Comparison of ENCODE assay signal across 12 mouse cellular contexts in the genomic region with DNA sequence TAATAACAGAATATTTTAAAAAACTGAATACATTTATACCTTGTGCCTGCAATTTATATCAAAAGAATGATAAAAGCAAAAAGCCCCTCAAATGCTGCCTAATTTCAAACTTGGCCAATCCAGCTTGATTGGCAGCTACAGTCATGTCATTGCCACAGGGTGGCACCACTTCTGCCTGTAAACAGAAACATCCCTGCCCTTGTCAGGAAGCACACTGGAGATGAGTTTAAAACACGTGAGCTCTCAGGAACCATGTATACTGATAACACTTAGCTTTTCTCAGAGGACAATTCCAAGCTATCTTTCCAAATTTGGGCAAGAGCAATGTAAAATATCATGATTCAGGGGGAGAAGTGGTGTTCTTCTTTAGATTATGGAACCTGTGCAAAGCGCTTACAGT.
DNase-seq lines count a peak whose midpoint lies in the region; ATAC-seq and TF ChIP-seq lines count a peak whose summit lies in the region.
"Had no signal": no experiment of that assay in that cellular context is flagged by ENCODE, and none has a peak within 500 bp of the region (broad histone marks: within the 10 kb centered on the region; RNA-seq: fewer than 3 reads in every experiment).

No protein-coding gene starts in this region.

- TF ChIP-seq POLR2A in bone marrow macrophage, adult 2 months (IDR thresholded peaks at IDR 0.05; ENCODE audit: borderline replicate concordance, low read depth, low read length), result no peak

- 0 out of 2 replicates have a peak, but pooled peaks have one; percentile 13 for TF ChIP-seq CTCF in bone marrow macrophage, adult 2 months (IDR thresholded peaks at IDR 0.05; ENCODE audit: low read depth, low read length)

- WGBS in heart, embryonic 16.5 days, result 47% methylated on average over 2 of the region's 2 CpGs
- WGBS in heart, embryonic 10.5 days, result 46% methylated on average over 2 of the region's 2 CpGs
- WGBS in midbrain, embryonic 14.5 days, result 60% methylated on average over 2 of the region's 2 CpGs
- WGBS in midbrain, embryonic 13.5 days, result 72% methylated on average over 2 of the region's 2 CpGs

- H3K4me3 ChIP-seq in heart, embryonic 16.5 days (ENCODE audit: low read length), result no peak overlapping the region
- no peak overlapping the region for H3K4me3 ChIP-seq in heart, embryonic 10.5 days
- H3K4me3 ChIP-seq in midbrain, embryonic 14.5 days (replicated peaks; ENCODE audit: low read depth, low read length), result no peak overlapping the region
- H3K4me3 ChIP-seq in midbrain, embryonic 13.5 days (replicated peaks), result no peak overlapping the region
- no peak overlapping the region for H3K4me3 ChIP-seq in bone marrow macrophage, adult 2 months (ENCODE audit: insufficient read depth, low read length)
- H3K4me3 ChIP-seq: erythroblast, embryonic 14.5 days had no signal

- DNase-seq in heart, embryonic 10.5 days (ENCODE audit: low spot score), result no peak
- DNase-seq in midbrain, embryonic 14.5 days, result peak; percentile 66
- peak; percentile 56 for DNase-seq in retina, postnatal 1 day
- no peak for DNase-seq in natural killer cell, adult 2 months (ENCODE audit: low spot score in 2 of 2)
- no peak for DNase-seq in kidney, adult 18-20 months
- DNase-seq: kidney, adult 9 months; right cerebral cortex, adult 18-20 months had no signal

- H3K9ac ChIP-seq in heart, embryonic 16.5 days (ENCODE audit: low read length), result no peak overlapping the region
- no peak overlapping the region for H3K9ac ChIP-seq in midbrain, embryonic 14.5 days (replicated peaks; ENCODE audit: low read length)
- H3K9ac ChIP-seq in midbrain, embryonic 13.5 days (replicated peaks), result no peak overlapping the region

- no peaks in the 10 kb centered on the region for H3K36me3 ChIP-seq in heart, embryonic 16.5 days (ENCODE audit: control insufficient read depth, insufficient read depth)
- H3K36me3 ChIP-seq in heart, embryonic 10.5 days, result no peaks in the 10 kb centered on the region
- H3K36me3 ChIP-seq in midbrain, embryonic 14.5 days (ENCODE audit: control insufficient read depth, insufficient read depth, low read length), result no peaks in the 10 kb centered on the region
- H3K36me3 ChIP-seq in midbrain, embryonic 13.5 days, result no peaks in the 10 kb centered on the region

- H3K27ac ChIP-seq in heart, embryonic 16.5 days (ENCODE audit: low read length), result peak overlapping the region; percentile 8; the same call in 1 of the 2 replicates
- H3K27ac ChIP-seq in heart, embryonic 10.5 days, result no peak overlapping the region
- no peak overlapping the region for H3K27ac ChIP-seq in midbrain, embryonic 14.5 days (replicated peaks; ENCODE audit: low read depth, low read length)
- no peak overlapping the region for H3K27ac ChIP-seq in midbrain, embryonic 13.5 days
- no peak overlapping the region for H3K27ac ChIP-seq in bone marrow macrophage, adult 2 months (ENCODE audit: insufficient read depth, low read depth, low read length)

- no peak overlapping the region for H3K4me2 ChIP-seq in heart, embryonic 16.5 days (ENCODE audit: low read depth, low read length)
- H3K4me2 ChIP-seq in midbrain, embryonic 14.5 days (ENCODE audit: low read length), result no peak overlapping the region
- H3K4me2 ChIP-seq in midbrain, embryonic 13.5 days (replicated peaks), result no peak overlapping the region

- no peak for ATAC-seq in heart, embryonic 16.5 days (replicated peaks; ENCODE audit: extremely low read depth, insufficient read depth, low FRiP score)
- no peak for ATAC-seq in midbrain, embryonic 14.5 days (ENCODE audit: low FRiP score, low TSS enrichment)
- no peak for ATAC-seq in midbrain, embryonic 13.5 days
- ATAC-seq: activated CD4-positive, CD25-positive, alpha-beta regulatory T cell, adult 4 months had no signal

- H3K4me1 ChIP-seq in heart, embryonic 16.5 days (ENCODE audit: control insufficient read depth, insufficient read depth, low read length), result peaks cover 16% of the 10 kb centered on the region
- H3K4me1 ChIP-seq in heart, embryonic 10.5 days, result peaks cover 6% of the 10 kb centered on the region; the same call in 1 of the 2 replicates
- no peaks in the 10 kb centered on the region for H3K4me1 ChIP-seq in midbrain, embryonic 14.5 days (ENCODE audit: control insufficient read depth, insufficient read depth, low read length)
- no peaks in the 10 kb centered on the region for H3K4me1 ChIP-seq in midbrain, embryonic 13.5 days (replicated peaks)
- peaks cover 7% of the 10 kb centered on the region for H3K4me1 ChIP-seq in bone marrow macrophage, adult 2 months (ENCODE audit: control insufficient read depth, insufficient read depth, low read length)

- no peaks in the 10 kb centered on the region for H3K27me3 ChIP-seq in heart, embryonic 16.5 days (ENCODE audit: control insufficient read depth, insufficient read depth, low read length)
- no peaks in the 10 kb centered on the region for H3K27me3 ChIP-seq in heart, embryonic 10.5 days (ENCODE audit: insufficient read depth, poor library complexity, severe bottlenecking)
- no peaks in the 10 kb centered on the region for H3K27me3 ChIP-seq in midbrain, embryonic 14.5 days (ENCODE audit: control insufficient read depth, insufficient read depth, low read length)
- no peaks in the 10 kb centered on the region for H3K27me3 ChIP-seq in midbrain, embryonic 13.5 days

- no peaks in the 10 kb centered on the region for H3K9me3 ChIP-seq in heart, embryonic 16.5 days (replicated peaks; ENCODE audit: control insufficient read depth, low read length)
- H3K9me3 ChIP-seq in heart, embryonic 10.5 days, result no peaks in the 10 kb centered on the region
- H3K9me3 ChIP-seq in midbrain, embryonic 14.5 days (ENCODE audit: control insufficient read depth, low read length), result no peaks in the 10 kb centered on the region; the same call in 1 of the 2 replicates
- H3K9me3 ChIP-seq in midbrain, embryonic 13.5 days, result no peaks in the 10 kb centered on the region

Comparison
In these comparisons a context has a peak if more than half of its experiments do, and no peak if none do; other contexts are left out.
1. DNase-seq: peak in midbrain, embryonic 14.5 days (single experiment) and retina, postnatal 1 day (single experiment); none in heart, embryonic 10.5 days (single experiment), natural killer cell, adult 2 months (0 of 2) and kidney, adult 18-20 months (single experiment).